Mouse (Mus musculus) intestine, postnatal 0 days (tissue): ENCODE data around the gene 4933407L21Rik. TPM values are rescaled to one million over a fixed set of nuclear protein-coding genes. Genes with fewer than 3 reads are reported as not detected.

Source experiments
- ATAC-seq: fragments of 200-750 bp; cut with Nextera tagmentation; 2 replicates; pipeline ENCODE4 v1.8.0; 2017; ENCODE audit warnings: mild to moderate bottlenecking, moderate TSS enrichment, moderate library complexity
- H3K27ac ChIP-seq: fragments of 300-500 bp; sonication (generic); 2 replicates; pipeline ENCODE4 v1.5.1; 2014; ENCODE audit warnings: mild to moderate bottlenecking, low read depth, low read length, moderate library complexity
- H3K27me3 ChIP-seq: fragments of 300-500 bp; sonication (generic); replicated peaks from 2 replicates; pipeline ENCODE4 v1.6.1; 2014; ENCODE audit warnings: low read length, mixed read lengths; ENCODE audit not compliant: control insufficient read depth, insufficient read depth
- H3K36me3 ChIP-seq: fragments of 300-500 bp; sonication (generic); 2 replicates; pipeline ENCODE4 v1.6.1; 2014; ENCODE audit warnings: mild to moderate bottlenecking, moderate library complexity; ENCODE audit not compliant: control insufficient read depth, insufficient read depth
- H3K4me1 ChIP-seq: fragments of 300-500 bp; sonication (generic); replicated peaks from 2 replicates; pipeline ENCODE4 v1.6.1; 2014; ENCODE audit warnings: antibody characterized with exemption, low read length, mixed read lengths; ENCODE audit not compliant: control insufficient read depth, insufficient read depth
- H3K4me2 ChIP-seq: fragments of 300-500 bp; sonication (generic); replicated peaks from 2 replicates; pipeline ENCODE4 v1.6.1; 2014; ENCODE audit warnings: low read depth, mild to moderate bottlenecking, moderate library complexity
- H3K4me3 ChIP-seq: fragments of 300-500 bp; sonication (generic); 2 replicates; pipeline ENCODE4 v1.5.1; 2014; ENCODE audit warnings: low read depth, low read length
- H3K9ac ChIP-seq: fragments of 300-500 bp; sonication (generic); 2 replicates; pipeline ENCODE4 v1.6.1; 2014; ENCODE audit warnings: mild to moderate bottlenecking, low read depth, low read length
- H3K9me3 ChIP-seq: fragments of 300-500 bp; sonication (generic); 2 replicates; pipeline ENCODE4 v1.6.1; 2016; ENCODE audit warnings: mixed run types; ENCODE audit not compliant: control insufficient read depth
- CTCF ChIP-seq: sonication (generic); IDR thresholded peaks from 2 replicates; pipeline ENCODE4 v1.5.1; 2016; ENCODE audit warnings: low read depth, mild to moderate bottlenecking, control low read depth, antibody characterized with exemption, moderate library complexity
- WGBS: fragments of 180-500 bp; shearing (Covaris S2); extraction: QIAGEN DNeasy Blood & Tissue Kit; methylation state at CpG from one replicate; pipeline ENCODE4 v1.1.7; 2014; 5-methylcytosine and 5-hydroxymethylcytosine counted together
- polyA plus RNA-seq: library from polyadenylated mRNA; unstranded; fragments of >200 nt; fragmentation: Nextera tagmentation; extraction: Ambion mirVana; gene quantifications from 2 replicates; pipeline ENCODE4 v1.2.1, GENCODE M21; 2015

The 4933407L21Rik gene
- polyA plus RNA-seq, 1 experiment from 2014 or later: 0.13 TPM

DNA sequence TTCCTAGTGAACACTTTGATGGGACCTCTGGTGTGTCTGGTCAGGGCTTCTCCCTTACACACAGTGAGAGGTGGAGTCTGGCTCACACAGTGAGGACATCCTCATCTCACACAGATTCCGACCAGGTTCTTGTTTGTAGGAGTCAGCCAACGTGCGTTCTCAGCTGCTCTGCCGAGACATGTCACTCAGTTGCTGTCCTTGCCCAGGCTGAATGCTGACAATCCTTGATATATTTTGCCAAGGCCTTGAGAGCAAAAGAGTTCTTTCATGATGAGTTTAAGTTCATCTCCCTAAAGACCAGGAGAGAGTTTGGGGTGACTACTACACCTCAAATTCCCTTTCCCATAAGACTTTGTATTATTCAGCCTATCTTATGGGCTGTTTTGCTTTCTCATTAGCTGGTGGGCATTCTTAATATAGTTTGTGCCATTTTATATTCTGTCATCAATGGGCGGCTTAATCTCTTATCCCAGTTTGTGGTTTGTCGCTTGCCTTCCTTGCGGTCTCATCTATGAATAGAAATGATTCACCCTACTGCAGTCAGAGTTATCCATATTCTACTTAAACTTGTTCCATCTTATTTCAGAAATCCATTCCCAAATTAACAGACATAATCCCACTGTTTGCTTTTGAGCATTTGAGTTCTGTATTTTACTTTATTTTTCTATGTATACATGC is 15.1 kb upstream of the 4933407L21Rik start:
- no peak for TF ChIP-seq CTCF
- Histone ChIP-seq H3K4me3 (no peak overlapping the region), H3K4me2 (no peak overlapping the region), H3K9me3 (no peaks in the 10 kb centered on the region), H3K9ac (no peak overlapping the region), H3K36me3 (0 out of 2 replicates have a peak, but pooled peaks cover 2% of the 10 kb centered on the region), H3K27ac (no peak overlapping the region), H3K27me3 (no peaks in the 10 kb centered on the region), H3K4me1 (no peaks in the 10 kb centered on the region)
- 92% methylated on average over 7 of the region's 7 CpGs for WGBS
- no peak for ATAC-seq

DNA sequence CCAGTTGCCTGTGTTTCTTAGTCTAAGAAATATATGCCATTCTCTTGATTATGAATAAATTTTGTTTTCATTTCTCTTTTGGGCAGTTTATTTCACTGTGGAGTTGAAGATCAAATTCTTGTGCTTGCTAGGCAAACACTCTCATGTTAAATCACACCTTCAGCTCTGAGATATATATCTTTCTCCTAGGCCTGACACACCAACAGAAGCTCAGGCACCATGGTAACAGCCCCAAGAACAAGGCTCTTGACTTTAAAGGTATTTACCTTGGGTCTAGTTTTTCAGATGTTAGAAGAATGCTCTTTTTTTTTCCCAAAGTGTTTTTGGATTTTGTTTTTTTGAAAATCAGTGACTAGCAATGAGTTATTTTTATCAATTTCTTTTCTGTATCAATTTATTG is 12.4 kb upstream of the 4933407L21Rik start:
- H3K9ac ChIP-seq: no peak overlapping the region
- no peak for ATAC-seq
- H3K27ac ChIP-seq: no peak overlapping the region
- no peak for TF ChIP-seq CTCF
- no peaks in the 10 kb centered on the region for H3K9me3 ChIP-seq
- H3K4me1 ChIP-seq: no peaks in the 10 kb centered on the region
- H3K27me3 ChIP-seq: no peaks in the 10 kb centered on the region
- H3K4me2 ChIP-seq: no peak overlapping the region
- H3K4me3 ChIP-seq: no peak overlapping the region
- H3K36me3 ChIP-seq: no peaks in the 10 kb centered on the region

DNA sequence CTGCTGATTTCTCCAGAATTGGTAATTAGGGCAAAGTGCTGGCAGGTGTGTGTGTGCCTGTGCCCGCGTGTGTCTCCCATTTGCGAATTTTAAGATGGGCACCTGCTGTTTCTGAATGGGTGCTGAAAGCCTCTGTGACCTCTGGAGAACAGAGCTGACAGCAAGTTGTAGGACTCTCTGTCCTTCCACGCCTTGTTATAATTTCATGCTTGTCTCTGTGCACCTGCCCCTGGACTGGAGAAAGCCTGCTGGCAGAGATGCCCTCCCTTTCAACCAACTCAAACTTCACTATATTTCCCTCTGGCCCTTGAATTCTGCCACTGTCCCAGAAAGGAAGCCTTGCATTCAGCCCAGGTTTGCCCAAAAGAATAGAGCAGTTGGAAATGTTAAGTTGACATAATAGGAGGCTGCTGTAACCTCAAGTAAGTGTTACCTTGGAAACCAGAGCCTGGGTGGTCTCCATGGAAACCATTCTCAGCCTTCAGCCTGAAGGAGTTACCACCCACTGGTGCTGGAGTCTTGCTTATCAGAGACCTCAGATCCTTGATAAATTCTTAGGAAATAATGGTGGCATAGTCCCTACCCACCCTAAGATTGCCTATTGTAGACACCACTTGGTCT is 11.3 kb upstream of the 4933407L21Rik start:
- Histone ChIP-seq H3K9me3 (no peaks in the 10 kb centered on the region), H3K27me3 (no peaks in the 10 kb centered on the region), H3K4me1 (no peaks in the 10 kb centered on the region), H3K36me3 (no peaks in the 10 kb centered on the region), H3K9ac (no peak overlapping the region), H3K27ac (no peak overlapping the region), H3K4me3 (no peak overlapping the region), H3K4me2 (no peak overlapping the region)
- TF ChIP-seq CTCF: no peak
- ATAC-seq: no peak
- WGBS: 71% methylated on average over 4 of the region's 4 CpGs

GRCm38 (mm10) chr1:85919621-85920020 is 8.7 kb upstream of the 4933407L21Rik start:
- no peak overlapping the region for H3K4me3 ChIP-seq
- H3K27ac ChIP-seq: no peak overlapping the region
- no peaks in the 10 kb centered on the region for H3K9me3 ChIP-seq
- no peak for TF ChIP-seq CTCF
- no peaks in the 10 kb centered on the region for H3K27me3 ChIP-seq
- peak; percentile 31; the same call in 1 of the 2 replicates for ATAC-seq
- H3K9ac ChIP-seq: no peak overlapping the region
- 45% methylated on average over 7 of the region's 7 CpGs for WGBS
- no peak overlapping the region for H3K4me2 ChIP-seq
- no peaks in the 10 kb centered on the region for H3K36me3 ChIP-seq
- H3K4me1 ChIP-seq: no peaks in the 10 kb centered on the region

- no peak for ATAC-seq
- H3K27ac ChIP-seq: no peak overlapping the region
- no peaks in the 10 kb centered on the region for H3K36me3 ChIP-seq
- H3K9me3 ChIP-seq: no peaks in the 10 kb centered on the region
- H3K4me2 ChIP-seq: no peak overlapping the region
- H3K4me1 ChIP-seq: no peaks in the 10 kb centered on the region
- H3K4me3 ChIP-seq: no peak overlapping the region
- 74% methylated on average over 7 of the region's 7 CpGs for WGBS
- no peak overlapping the region for H3K9ac ChIP-seq
- no peaks in the 10 kb centered on the region for H3K27me3 ChIP-seq
- TF ChIP-seq CTCF: no peak
These were observed 6.6 kb upstream of the 4933407L21Rik start for GRCm38 (mm10) chr1:85921725-85922124.

GRCm38 (mm10) chr1:85922127-85922864 is 6.0 kb upstream of the 4933407L21Rik start:
- ATAC-seq: no peak
- WGBS: 62% methylated on average over 7 of the region's 7 CpGs
- H3K27ac ChIP-seq: no peak overlapping the region
- H3K4me3 ChIP-seq: no peak overlapping the region
- no peak overlapping the region for H3K9ac ChIP-seq
- H3K4me1 ChIP-seq: no peaks in the 10 kb centered on the region
- H3K27me3 ChIP-seq: no peaks in the 10 kb centered on the region
- H3K9me3 ChIP-seq: no peaks in the 10 kb centered on the region
- H3K4me2 ChIP-seq: no peak overlapping the region
- TF ChIP-seq CTCF: no peak
- H3K36me3 ChIP-seq: no peaks in the 10 kb centered on the region
